Mouse (Mus musculus) ES-Bruce4 (cell line): ENCODE measurements at regions not wholly inside any gene's neighbourhood (a gene's known extent, or its start where the extent isn't known, plus 50 kb on each side); places are given as distances from the start of the nearest gene placed in this dataset.

ENCODE experiments used
- H3K27ac ChIP-seq: 2 replicates; pipeline ENCODE4 v1.5.1; 2012; ENCODE audit warnings: low read length, inconsistent platforms; ENCODE audit not compliant: insufficient read depth
- H3K27me3 ChIP-seq: 2 replicates; pipeline ENCODE4 v1.6.1; 2012; ENCODE audit warnings: mild to moderate bottlenecking, low read length, inconsistent platforms; ENCODE audit not compliant: control insufficient read depth, poor library complexity, insufficient read depth, severe bottlenecking
- H3K36me3 ChIP-seq: 2 replicates; pipeline ENCODE4 v1.6.1; 2012; ENCODE audit warnings: inconsistent platforms, mild to moderate bottlenecking, low read length, moderate library complexity; ENCODE audit not compliant: control insufficient read depth, poor library complexity, insufficient read depth, severe bottlenecking
- H3K4me1 ChIP-seq: one replicate; pipeline ENCODE4 v1.8.1; 2011; ENCODE audit warnings: low read length; ENCODE audit not compliant: control insufficient read depth, insufficient read depth
- H3K4me3 ChIP-seq: 2 replicates; pipeline ENCODE4 v1.5.1; 2011; ENCODE audit warnings: low read depth, mild to moderate bottlenecking, low read length
- H3K9ac ChIP-seq: 2 replicates; pipeline ENCODE4 v1.6.1; 2012; ENCODE audit warnings: low read depth, mild to moderate bottlenecking, inconsistent platforms; ENCODE audit not compliant: poor library complexity, severe bottlenecking
- H3K9me3 ChIP-seq: replicated peaks from 2 replicates; pipeline ENCODE4 v1.6.1; 2012; ENCODE audit warnings: mild to moderate bottlenecking, low read length, inconsistent platforms; ENCODE audit not compliant: control insufficient read depth, poor library complexity, insufficient read depth, severe bottlenecking
- CTCF ChIP-seq: IDR thresholded peaks from one replicate; pipeline ENCODE4 v1.8.1; 2011; ENCODE audit warnings: low read depth, low read length
- EP300 ChIP-seq: IDR thresholded peaks from 2 replicates; pipeline ENCODE4 v1.6.1; 2011; ENCODE audit warnings: low read depth, low read length; ENCODE audit not compliant: insufficient read depth
- POLR2A ChIP-seq: IDR thresholded peaks from one replicate; pipeline ENCODE4 v1.8.1; 2011; ENCODE audit warnings: low read length; ENCODE audit not compliant: insufficient read depth

- no peak overlapping the region for H3K27ac ChIP-seq
- no peaks in the 10 kb centered on the region for H3K4me1 ChIP-seq
- H3K36me3 ChIP-seq = no peaks in the 10 kb centered on the region
- H3K27me3 ChIP-seq = no peaks in the 10 kb centered on the region
- H3K4me3 ChIP-seq = no peak overlapping the region
- no peaks in the 10 kb centered on the region for H3K9me3 ChIP-seq
- no peak for TF ChIP-seq POLR2A
- no peak for TF ChIP-seq CTCF
- no peak for TF ChIP-seq EP300
- H3K9ac ChIP-seq = no peak overlapping the region
Observed at GRCm38 (mm10) chr14:86239090-86239489, 901.9 kb downstream of the Diaph3 start.

DNA sequence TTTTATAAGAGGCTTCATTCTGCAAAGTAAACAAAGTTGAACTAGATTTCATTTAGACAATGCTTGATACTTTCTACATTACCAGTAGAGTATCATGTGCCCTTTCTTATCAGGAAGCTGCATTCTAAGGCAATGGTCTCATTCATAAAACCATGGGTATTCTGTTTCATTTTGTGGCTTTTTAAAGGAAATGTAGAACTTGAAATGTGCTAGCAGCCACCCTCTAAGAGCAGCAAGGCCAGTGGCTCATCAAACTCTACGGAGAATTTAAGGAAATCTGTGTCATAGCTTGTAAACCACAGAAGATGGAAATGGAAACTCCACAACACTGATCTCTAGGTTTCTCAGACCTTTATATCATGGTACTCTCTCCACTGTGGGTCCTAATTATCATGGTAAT lies 907.7 kb downstream of the Diaph3 start:
- Histone ChIP-seq H3K4me3 (no peak overlapping the region), H3K4me1 (no peaks in the 10 kb centered on the region), H3K27me3 (no peaks in the 10 kb centered on the region), H3K9ac (no peak overlapping the region), H3K27ac (no peak overlapping the region), H3K9me3 (no peaks in the 10 kb centered on the region), H3K36me3 (no peaks in the 10 kb centered on the region)
- TF ChIP-seq EP300 (no peak), POLR2A (no peak)

DNA sequence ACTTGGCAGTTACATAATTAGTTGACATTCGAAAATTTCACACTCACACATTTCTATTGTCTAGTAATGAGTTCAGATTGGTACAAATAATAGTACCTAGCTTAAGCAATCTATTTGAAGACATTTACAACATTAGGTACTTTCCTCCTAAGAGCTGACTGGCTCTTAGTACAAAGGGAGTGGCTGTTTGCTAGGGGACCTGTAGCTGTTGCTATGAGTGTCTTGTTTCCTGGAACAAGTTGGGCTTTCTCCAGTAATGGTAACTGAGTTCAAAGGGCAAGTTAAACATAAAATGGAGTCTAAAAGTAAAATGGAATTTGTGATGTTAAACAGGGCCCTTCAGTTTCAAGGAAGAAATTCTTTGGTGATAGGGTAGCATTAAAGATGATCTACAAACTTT lies 910.4 kb downstream of the Diaph3 start:
- Histone ChIP-seq H3K27me3 (no peaks in the 10 kb centered on the region), H3K9ac (no peak overlapping the region), H3K27ac (no peak overlapping the region), H3K9me3 (no peaks in the 10 kb centered on the region), H3K4me3 (no peak overlapping the region), H3K36me3 (no peaks in the 10 kb centered on the region), H3K4me1 (no peaks in the 10 kb centered on the region)
- no peak for TF ChIP-seq EP300
- no peak for TF ChIP-seq POLR2A
- TF ChIP-seq CTCF = no peak

- Histone ChIP-seq H3K9ac (no peak overlapping the region), H3K9me3 (no peaks in the 10 kb centered on the region), H3K4me1 (no peaks in the 10 kb centered on the region), H3K27ac (no peak overlapping the region), H3K36me3 (no peaks in the 10 kb centered on the region), H3K4me3 (no peak overlapping the region), H3K27me3 (no peaks in the 10 kb centered on the region)
- TF ChIP-seq POLR2A (no peak), EP300 (no peak), CTCF (no peak)
Observed at GRCm38 (mm10) chr14:86229755-86230154, 911.3 kb downstream of the Diaph3 start.

DNA sequence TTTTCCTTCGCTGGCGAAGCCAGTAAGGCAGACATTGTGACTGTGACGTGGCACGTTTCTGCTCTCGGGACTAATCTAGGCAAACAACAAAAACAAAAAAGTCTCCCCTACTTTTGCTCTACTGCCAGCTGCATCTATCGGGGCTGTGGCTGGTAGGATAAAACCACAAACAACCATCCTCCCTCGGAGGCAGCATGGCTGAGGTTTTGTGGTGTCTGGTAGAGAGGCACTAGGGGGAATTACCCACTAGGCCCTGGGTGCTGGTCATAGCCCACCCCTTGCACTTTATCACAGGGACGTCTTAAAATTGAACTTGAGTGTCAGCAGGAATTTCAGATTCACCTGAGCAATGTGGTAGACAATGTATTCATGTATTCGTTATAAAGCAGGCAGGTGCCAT lies 925.3 kb downstream of the Diaph3 start:
- Histone ChIP-seq H3K4me3 (no peak overlapping the region), H3K27ac (no peak overlapping the region)
- no peak for TF ChIP-seq CTCF
- no peak for TF ChIP-seq POLR2A
- TF ChIP-seq EP300 = no peak

DNA sequence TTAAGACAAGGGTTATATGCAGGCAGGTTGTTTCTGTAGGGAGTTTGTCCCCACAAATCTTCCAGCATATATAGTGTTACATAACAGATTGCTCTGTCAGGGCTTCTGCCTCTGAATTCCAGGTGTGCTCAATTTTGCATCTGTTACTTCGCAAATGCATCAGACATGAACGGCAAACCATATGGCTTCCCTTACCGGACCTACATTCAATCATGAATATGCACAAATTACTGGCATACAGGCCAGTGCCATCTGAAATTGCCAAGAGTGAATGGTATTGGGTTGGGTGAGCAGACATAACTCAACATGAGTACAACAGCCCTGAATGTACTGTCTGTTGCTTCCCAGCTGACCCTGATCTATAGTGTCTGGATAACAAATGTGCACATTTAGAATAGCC lies 929.4 kb downstream of the Diaph3 start:
- TF ChIP-seq CTCF (no peak), EP300 (no peak), POLR2A (no peak)
- Histone ChIP-seq H3K9ac (no peak overlapping the region), H3K27ac (no peak overlapping the region), H3K36me3 (no peaks in the 10 kb centered on the region), H3K27me3 (no peaks in the 10 kb centered on the region), H3K9me3 (no peaks in the 10 kb centered on the region), H3K4me3 (no peak overlapping the region), H3K4me1 (no peaks in the 10 kb centered on the region)

More for the DNA sequence above, 925.3 kb downstream of the Diaph3 start:
- Histone ChIP-seq H3K9ac (no peak overlapping the region), H3K36me3 (no peaks in the 10 kb centered on the region), H3K9me3 (no peaks in the 10 kb centered on the region), H3K4me1 (no peaks in the 10 kb centered on the region), H3K27me3 (no peaks in the 10 kb centered on the region)
